15 mouse cellular contexts compared by ENCODE assay signal in genomic region chr8:125872501-125873249, GRCm38 (mm10). TPM values are rescaled to one million over a fixed set of nuclear protein-coding genes. Genes with fewer than 3 reads are reported as not detected.
DNase-seq lines count a peak whose midpoint lies in the region; ATAC-seq and TF ChIP-seq lines count a peak whose summit lies in the region.
"Had no signal": no experiment of that assay in that cellular context is flagged by ENCODE, and none has a peak within 500 bp of the region (broad histone marks: within the 10 kb centered on the region; RNA-seq: fewer than 3 reads in every experiment).

No protein-coding gene starts in this region.

- no peaks in the 10 kb centered on the region for H3K36me3 ChIP-seq in heart, embryonic 10.5 days
- no peaks in the 10 kb centered on the region for H3K36me3 ChIP-seq in lung, embryonic 14.5 days (ENCODE audit: insufficient read depth)
- H3K36me3 ChIP-seq in stomach, postnatal 0 days (ENCODE audit: control insufficient read depth, insufficient read depth, low read length) = no peaks in the 10 kb centered on the region
- H3K36me3 ChIP-seq in forebrain, embryonic 11.5 days (ENCODE audit: control insufficient read depth, insufficient read depth, low read length) = no peaks in the 10 kb centered on the region
- H3K36me3 ChIP-seq: liver, embryonic 13.5 days; midbrain, embryonic 10.5 days had no signal

- H3K4me1 ChIP-seq in heart, embryonic 10.5 days = peaks cover 56% of the 10 kb centered on the region
- no peaks in the 10 kb centered on the region; the same call in 1 of the 2 replicates for H3K4me1 ChIP-seq in lung, embryonic 14.5 days (ENCODE audit: insufficient read depth)
- H3K4me1 ChIP-seq in embryonic fibroblast, embryonic 13.5 days (ENCODE audit: control insufficient read depth, insufficient read depth, low read length) = no peaks in the 10 kb centered on the region
- H3K4me1 ChIP-seq in stomach, postnatal 0 days (replicated peaks; ENCODE audit: control insufficient read depth, insufficient read depth) = no peaks in the 10 kb centered on the region
- no peaks in the 10 kb centered on the region; the same call in 1 of the 2 replicates for H3K4me1 ChIP-seq in forebrain, embryonic 11.5 days (replicated peaks; ENCODE audit: control insufficient read depth, insufficient read depth, low read length)

- no peak for TF ChIP-seq POLR2A in embryonic fibroblast, embryonic 13.5 days (IDR thresholded peaks at IDR 0.05; ENCODE audit: low read depth, low read length)

- 48% methylated on average over 9 of the region's 9 CpGs for WGBS in heart, embryonic 10.5 days
- WGBS in lung, embryonic 14.5 days = 54% methylated on average over 9 of the region's 9 CpGs
- 55% methylated on average over 9 of the region's 9 CpGs for WGBS in stomach, postnatal 0 days
- 83% methylated on average over 9 of the region's 9 CpGs for WGBS in forebrain, embryonic 11.5 days

- no peak for ATAC-seq in lung, embryonic 14.5 days (ENCODE audit: insufficient read depth)
- ATAC-seq in stomach, postnatal 0 days (ENCODE audit: low FRiP score, low TSS enrichment) = peak; percentile 3; the same call in 1 of the 2 replicates
- ATAC-seq in forebrain, embryonic 11.5 days (replicated peaks; ENCODE audit: low FRiP score) = no peak
- ATAC-seq: forebrain, embryonic 13.5 days had no signal

- no peak overlapping the region for H3K4me2 ChIP-seq in lung, embryonic 14.5 days
- no peak overlapping the region for H3K4me2 ChIP-seq in stomach, postnatal 0 days (replicated peaks; ENCODE audit: low read depth)
- no peak overlapping the region for H3K4me2 ChIP-seq in forebrain, embryonic 11.5 days (ENCODE audit: low read depth, low read length, severe bottlenecking)
- H3K4me2 ChIP-seq: forebrain, embryonic 13.5 days; liver, embryonic 13.5 days had no signal

- intact Hi-C loops in heart, postnatal 25 days (cut with DNase I) = no loop called here

- no peaks in the 10 kb centered on the region for H3K9me3 ChIP-seq in heart, embryonic 10.5 days
- H3K9me3 ChIP-seq in lung, embryonic 14.5 days (ENCODE audit: low read depth, low read length) = no peaks in the 10 kb centered on the region
- no peaks in the 10 kb centered on the region for H3K9me3 ChIP-seq in stomach, postnatal 0 days (ENCODE audit: control insufficient read depth, low read length)
- H3K9me3 ChIP-seq in forebrain, embryonic 11.5 days (ENCODE audit: control insufficient read depth, low read length) = no peaks in the 10 kb centered on the region
- H3K9me3 ChIP-seq: forebrain, embryonic 13.5 days; liver, embryonic 13.5 days; midbrain, embryonic 10.5 days had no signal

- no peak for TF ChIP-seq EP300 in stomach, postnatal 0 days (optimal IDR thresholded peaks at IDR 0.05)

- no peaks in the 10 kb centered on the region for H3K27me3 ChIP-seq in heart, embryonic 10.5 days (ENCODE audit: insufficient read depth, poor library complexity, severe bottlenecking)
- H3K27me3 ChIP-seq in lung, embryonic 14.5 days (ENCODE audit: insufficient read depth, low read length) = no peaks in the 10 kb centered on the region
- H3K27me3 ChIP-seq in stomach, postnatal 0 days (ENCODE audit: control insufficient read depth, insufficient read depth, low read length) = no peaks in the 10 kb centered on the region
- H3K27me3 ChIP-seq in forebrain, embryonic 11.5 days (ENCODE audit: control insufficient read depth, insufficient read depth, low read length) = no peaks in the 10 kb centered on the region
- H3K27me3 ChIP-seq: forebrain, embryonic 13.5 days; liver, embryonic 13.5 days had no signal

- no peak overlapping the region for H3K9ac ChIP-seq in lung, embryonic 14.5 days
- H3K9ac ChIP-seq in stomach, postnatal 0 days (ENCODE audit: low read length) = no peak overlapping the region
- H3K9ac ChIP-seq in forebrain, embryonic 11.5 days (ENCODE audit: low read length) = no peak overlapping the region
- H3K9ac ChIP-seq: liver, embryonic 13.5 days had no signal

- no peak overlapping the region for H3K4me3 ChIP-seq in heart, embryonic 10.5 days
- H3K4me3 ChIP-seq in lung, embryonic 14.5 days (ENCODE audit: low read depth, low read length) = no peak overlapping the region
- no peak overlapping the region for H3K4me3 ChIP-seq in embryonic fibroblast, embryonic 13.5 days (ENCODE audit: insufficient read depth, low read length)
- H3K4me3 ChIP-seq in stomach, postnatal 0 days (ENCODE audit: low read depth, low read length) = no peak overlapping the region
- no peak overlapping the region for H3K4me3 ChIP-seq in forebrain, embryonic 11.5 days (ENCODE audit: low read depth, low read length)
- H3K4me3 ChIP-seq: forebrain, embryonic 13.5 days; liver, embryonic 13.5 days; midbrain, embryonic 10.5 days had no signal

- no peak for TF ChIP-seq CTCF in lung, embryonic 14.5 days (IDR thresholded peaks at IDR 0.05; ENCODE audit: low read depth)
- TF ChIP-seq CTCF in embryonic fibroblast, embryonic 13.5 days (IDR thresholded peaks at IDR 0.05; ENCODE audit: borderline replicate concordance, insufficient read depth, low read length) = no peak
- no peak for TF ChIP-seq CTCF in stomach, postnatal 0 days (IDR thresholded peaks at IDR 0.05; ENCODE audit: low read depth)

- no peak for DNase-seq in heart, embryonic 10.5 days (ENCODE audit: low spot score)
- DNase-seq in heart, postnatal 25 days (ENCODE audit: low spot score) = no peak
- DNase-seq in lung, embryonic 14.5 days = no peak
- no peak for DNase-seq in lung, postnatal 14 days
- no peak for DNase-seq in stomach, postnatal 0 days (ENCODE audit: low spot score)
- no peak for DNase-seq in left cerebral cortex, adult 11 months (ENCODE audit: low spot score)
- no peak for DNase-seq in forebrain, embryonic 11.5 days (ENCODE audit: low spot score)
- DNase-seq: gastrocnemius, postnatal 10 days; liver, embryonic 13.5 days had no signal

- peak overlapping the region; percentile 49; the same call in 1 of the 2 replicates for H3K27ac ChIP-seq in heart, embryonic 10.5 days
- 0 out of 2 replicates have a peak overlapping the region, but pooled peaks have one; percentile 28 for H3K27ac ChIP-seq in lung, embryonic 14.5 days (ENCODE audit: low read depth)
- peak overlapping the region; percentile 45; the same call in 1 of the 2 replicates for H3K27ac ChIP-seq in embryonic fibroblast, embryonic 13.5 days (ENCODE audit: insufficient read depth, low read length)
- H3K27ac ChIP-seq in stomach, postnatal 0 days (replicated peaks) = no peak overlapping the region
- H3K27ac ChIP-seq in forebrain, embryonic 11.5 days (ENCODE audit: low read depth, low read length) = no peak overlapping the region
- H3K27ac ChIP-seq: forebrain, embryonic 13.5 days; liver, embryonic 13.5 days; midbrain, embryonic 10.5 days had no signal

RNA-seq across cellular contexts. Expression of gene Pcnx2, which starts 25.4 kb away (rescaled TPM):
- polyA plus RNA-seq in heart, embryonic 10.5 days (2016; fragmentation: Nextera tagmentation; extraction: Ambion mirVana) = 0.17 and 0.44 TPM in 2 replicates
- under 1 TPM; 0.44 to 0.50 TPM for total RNA-seq in heart, postnatal 25 days (2021)
- 0.15 TPM in 1 of 2 replicates, not detected in the other for polyA plus RNA-seq in lung, embryonic 14.5 days (2014; fragmentation: Nextera tagmentation; extraction: Ambion mirVana)
- polyA plus RNA-seq in embryonic fibroblast, embryonic 13.5 days (2011; ENCODE audit: insufficient read length, low read depth, missing spikeins) = not detected in 2 replicates
- polyA plus RNA-seq in stomach, postnatal 0 days (2015; fragmentation: Nextera tagmentation; extraction: Ambion mirVana) = 0.17 and 0.22 TPM in 2 replicates
- 0.48 and 0.60 TPM in 2 replicates for polyA plus RNA-seq in forebrain, embryonic 11.5 days (2014; fragmentation: Nextera tagmentation; extraction: Ambion mirVana)
- total RNA-seq: hematopoietic stem cell, adult 5-6 weeks; MEL had no signal
- polyA plus RNA-seq: C2C12 had no signal

RNA-seq across cellular contexts. Expression of gene Map3k21, which starts 37.6 kb away (rescaled TPM):
- 0.09 and 0.15 TPM in 2 replicates for polyA plus RNA-seq in heart, embryonic 10.5 days (2016; fragmentation: Nextera tagmentation; extraction: Ambion mirVana)
- under 1 TPM; 0.60 to 0.73 TPM for total RNA-seq in heart, postnatal 25 days (2021)
- polyA plus RNA-seq in lung, embryonic 14.5 days (2014; fragmentation: Nextera tagmentation; extraction: Ambion mirVana) = 4.1 and 5.3 TPM in 2 replicates
- 0.08 TPM in 1 of 2 replicates, not detected in the other for polyA plus RNA-seq in embryonic fibroblast, embryonic 13.5 days (2011; ENCODE audit: insufficient read length, low read depth, missing spikeins)
- polyA plus RNA-seq in stomach, postnatal 0 days (2015; fragmentation: Nextera tagmentation; extraction: Ambion mirVana) = 1.1 and 1.2 TPM in 2 replicates
- 0.08 TPM in 1 of 2 replicates, not detected in the other for polyA plus RNA-seq in forebrain, embryonic 11.5 days (2014; fragmentation: Nextera tagmentation; extraction: Ambion mirVana)
- total RNA-seq: hematopoietic stem cell, adult 5-6 weeks; MEL had no signal
- polyA plus RNA-seq: C2C12; midbrain, embryonic 10.5 days had no signal

Comparison
In these comparisons a context has a peak if more than half of its experiments do, and no peak if none do; other contexts are left out.
1. H3K27ac ChIP-seq: peak in heart, embryonic 10.5 days (single experiment), lung, embryonic 14.5 days (single experiment) and embryonic fibroblast, embryonic 13.5 days (single experiment); none in stomach, postnatal 0 days (single experiment) and forebrain, embryonic 11.5 days (single experiment).